Mouse (Mus musculus): ENCODE data around the gene Nkg7. TPM values are rescaled to one million over a fixed set of nuclear protein-coding genes. Genes with fewer than 3 reads are reported as not detected.
"Not testable (repeated sequence)": the region's sequence is repeated elsewhere in the genome, so short reads cannot be mapped to it uniquely, and the experiment has no call there.

Gene Nkg7
- not detected in 2 replicates for polyA plus RNA-seq (2016; fragmentation: Nextera tagmentation; extraction: Ambion mirVana)

DNA sequence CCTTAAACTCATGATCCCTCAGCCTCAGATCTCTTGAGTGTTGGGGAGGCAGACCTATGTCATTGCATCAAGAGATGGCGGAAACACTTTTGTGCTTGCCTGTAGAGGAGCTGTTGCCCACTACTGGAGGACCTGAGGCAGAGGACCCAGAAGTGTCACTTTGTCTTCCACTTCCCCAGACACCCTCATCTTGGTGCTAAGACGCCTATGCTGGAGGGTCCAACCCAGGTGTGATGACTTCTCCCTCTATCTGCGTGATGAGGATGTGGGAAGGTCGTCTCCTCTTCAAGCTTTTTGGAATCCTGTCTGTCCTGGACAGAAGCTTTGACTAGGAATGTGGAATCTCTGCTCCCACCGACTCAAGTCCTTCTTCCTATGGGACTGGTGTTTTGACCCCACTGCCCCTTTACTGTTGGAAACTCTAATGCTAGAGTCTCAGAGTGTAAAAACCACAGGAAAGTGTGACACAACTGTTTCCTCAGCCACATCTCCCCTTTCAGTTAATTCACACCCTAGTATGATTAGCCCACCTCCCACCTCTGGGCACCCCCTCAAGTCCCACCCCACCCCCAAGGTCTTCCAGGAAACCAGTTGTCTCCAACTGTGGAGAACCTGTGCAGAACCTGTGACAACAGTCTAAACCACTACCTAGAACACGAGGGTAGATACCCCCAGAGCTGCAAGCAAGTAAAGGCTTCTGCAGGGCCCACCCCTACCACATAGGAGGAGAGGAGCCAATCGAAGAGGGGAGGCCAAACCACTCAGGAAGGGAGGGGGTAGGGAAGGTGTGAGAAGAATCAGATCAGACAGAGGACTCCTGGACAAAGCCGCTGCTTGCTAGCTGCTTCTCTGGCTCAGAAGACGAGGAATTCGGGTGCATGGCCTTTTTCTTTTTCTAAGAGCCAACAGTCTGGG, at the start of gene Nkg7:
Nkg7 (plus strand) TSS at position 733 of the 915 bp plus-strand sequence.
- H3K36me3 ChIP-seq: no peaks in the 10 kb centered on the region
- WGBS: 78% methylated on average over 10 of the region's 10 CpGs

DNA sequence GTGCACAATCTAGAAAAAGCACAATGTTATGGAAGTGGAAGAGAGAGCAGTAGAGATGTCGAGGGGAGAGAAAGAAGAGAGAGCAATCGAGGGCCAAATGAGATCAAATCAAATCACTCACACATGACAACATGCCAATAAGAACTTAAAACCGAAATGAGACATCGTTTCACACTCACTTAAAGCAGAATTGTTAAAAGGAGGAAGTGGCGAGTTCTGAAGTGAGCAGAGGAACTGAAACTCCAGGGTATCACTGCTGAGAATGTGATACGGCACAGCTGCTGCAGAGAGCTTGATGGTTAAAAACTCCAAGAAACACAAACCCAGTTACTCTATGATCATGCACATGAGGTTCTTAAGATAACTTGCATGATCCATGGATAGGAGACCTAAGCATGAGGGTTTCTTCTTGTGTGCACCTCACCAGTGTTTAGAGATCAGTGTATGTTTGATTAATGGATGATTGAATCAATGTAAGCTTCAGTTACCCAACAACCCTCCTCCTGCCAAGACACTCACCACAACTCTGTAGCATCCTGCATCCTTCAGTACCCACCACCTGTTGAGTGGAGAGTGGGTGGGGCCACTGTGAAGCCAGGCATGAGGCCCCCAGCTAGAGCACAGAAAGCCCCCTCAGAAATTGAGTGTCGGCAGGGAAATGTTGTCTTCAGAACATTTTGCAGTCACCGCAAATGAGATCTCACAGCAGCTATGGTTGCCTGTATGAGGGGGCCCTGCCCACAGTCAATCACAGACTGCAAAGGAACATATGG, 44.3 kb upstream of the Nkg7 start:
- Histone ChIP-seq H3K4me3 (no peak overlapping the region), H3K9me3 (no peaks in the 10 kb centered on the region), H3K36me3 (no peaks in the 10 kb centered on the region), H3K27me3 (ENCODE audit: insufficient read depth, poor library complexity, severe bottlenecking) (no peaks in the 10 kb centered on the region), H3K27ac (no peak overlapping the region), H3K4me1 (replicated peaks) (no peaks in the 10 kb centered on the region)
- 83% methylated on average over 8 of the region's 8 CpGs for WGBS
- no peak for DNase-seq (ENCODE audit: low spot score)

More for the DNA sequence above, at the start of gene Nkg7:
- Histone ChIP-seq H3K27me3 (ENCODE audit: insufficient read depth, poor library complexity, severe bottlenecking) (no peaks in the 10 kb centered on the region), H3K4me3 (no peak within 1 kb of the TSS), H3K4me1 (replicated peaks) (no peaks in the 10 kb centered on the region), H3K9me3 (peaks cover 2% of the 10 kb centered on the region; the same call in 1 of the 2 replicates), H3K27ac (no peak within 1 kb of the TSS)
- DNase-seq (ENCODE audit: low spot score): no peak

DNA sequence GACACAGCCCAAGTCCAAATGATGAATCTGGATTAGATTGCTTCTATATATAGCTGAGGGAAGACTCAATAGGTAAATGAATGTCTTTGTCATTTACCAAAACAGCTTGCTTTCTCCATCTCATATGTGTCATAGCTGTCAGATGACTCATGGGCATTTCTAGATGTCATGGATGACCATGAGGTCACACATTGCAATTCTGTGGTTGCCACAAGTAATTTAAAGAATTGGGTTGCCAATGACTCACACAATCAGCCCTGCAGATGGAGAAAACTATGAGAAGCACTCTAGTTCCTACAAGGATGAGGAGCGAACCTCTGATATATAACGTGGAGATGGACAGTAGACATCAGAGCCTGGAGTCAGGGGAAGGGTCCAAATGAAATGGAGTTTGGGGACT, 37.4 kb upstream of the Nkg7 start:
- H3K4me3 ChIP-seq: no peak overlapping the region
- H3K27me3 ChIP-seq (ENCODE audit: insufficient read depth, poor library complexity, severe bottlenecking): no peaks in the 10 kb centered on the region
- H3K4me1 ChIP-seq (replicated peaks): no peaks in the 10 kb centered on the region
- 90% methylated on average over 2 of the region's 2 CpGs for WGBS
- no peaks in the 10 kb centered on the region for H3K36me3 ChIP-seq
- DNase-seq (ENCODE audit: low spot score): no peak
- H3K9me3 ChIP-seq: no peaks in the 10 kb centered on the region
- H3K27ac ChIP-seq: no peak overlapping the region

DNA sequence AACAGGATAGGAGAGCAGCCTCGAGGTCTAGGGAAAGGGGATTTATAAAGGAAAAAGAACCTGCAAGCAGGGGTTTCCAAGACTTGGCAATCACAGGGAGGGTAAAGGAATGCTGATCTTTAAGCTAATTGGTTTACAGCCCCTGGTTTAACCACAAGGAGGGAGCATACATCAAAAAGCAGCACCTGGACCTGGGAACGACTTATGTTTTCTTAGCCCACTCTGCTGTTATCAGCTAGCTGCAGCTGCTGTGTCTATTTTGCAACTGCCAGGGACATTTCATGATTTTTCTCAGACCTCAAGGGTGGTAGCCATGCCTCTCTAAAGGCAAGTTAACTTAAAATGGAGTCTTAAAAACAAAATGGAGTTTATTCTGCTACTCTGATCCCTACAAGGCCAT, 34.2 kb upstream of the Nkg7 start:
- no peak for DNase-seq (ENCODE audit: low spot score)
- Histone ChIP-seq H3K27ac (no peak overlapping the region), H3K4me3 (no peak overlapping the region), H3K9me3 (no peaks in the 10 kb centered on the region), H3K27me3 (ENCODE audit: insufficient read depth, poor library complexity, severe bottlenecking) (no peaks in the 10 kb centered on the region), H3K36me3 (no peaks in the 10 kb centered on the region), H3K4me1 (replicated peaks) (no peaks in the 10 kb centered on the region)
- WGBS: 65% methylated on average over 2 of the region's 2 CpGs

DNA sequence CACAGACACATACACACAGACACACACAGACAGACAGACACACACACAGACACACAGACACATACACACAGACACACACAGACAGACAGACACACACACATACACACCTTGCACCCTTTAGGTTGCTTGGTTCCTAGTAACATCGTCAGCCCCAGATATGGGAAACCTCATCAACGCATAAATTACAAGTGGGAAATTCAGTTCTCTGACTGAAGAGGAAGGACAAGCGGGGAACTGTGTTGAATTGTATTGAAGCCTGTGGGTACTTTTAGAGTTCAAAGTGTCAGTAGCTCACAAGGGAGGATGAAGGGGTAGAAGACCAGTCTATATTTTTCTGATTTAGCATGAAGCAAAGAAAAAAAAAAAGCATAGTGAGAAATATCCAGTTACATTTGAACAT, 29.3 kb upstream of the Nkg7 start:
- 88% methylated on average over 3 of the region's 3 CpGs for WGBS
- H3K4me3 ChIP-seq: no peak overlapping the region
- no peak for DNase-seq (ENCODE audit: low spot score)

DNA sequence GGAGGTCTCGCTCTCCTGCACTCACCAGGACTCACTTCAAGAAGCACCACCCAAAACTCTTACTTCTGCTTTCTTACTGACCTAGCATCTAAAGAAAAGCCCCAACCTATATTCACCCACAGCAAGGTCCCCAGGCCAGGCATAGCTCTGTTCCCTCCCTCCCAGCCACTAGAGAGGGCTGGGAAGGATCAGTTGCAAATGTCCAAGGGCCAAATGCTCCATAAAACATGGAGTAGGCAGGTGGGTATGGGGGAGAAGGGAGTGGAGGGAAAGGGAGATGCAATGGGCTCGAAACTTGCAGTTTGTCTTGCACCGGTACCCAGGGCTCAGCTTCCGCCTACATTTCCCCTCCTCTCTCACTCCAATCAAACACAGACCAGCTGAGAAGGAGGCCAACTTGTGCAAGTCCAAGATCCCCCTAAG, 28.7 kb upstream of the Nkg7 start, which contains the start of gene Siglecg:
Siglecg (plus strand) TSS at position 74 of the 423 bp plus-strand sequence.
- Histone ChIP-seq H3K36me3 (no peaks in the 10 kb centered on the region), H3K9me3 (no peaks in the 10 kb centered on the region; the same call in 1 of the 2 replicates), H3K4me3 (no peak within 1 kb of the TSS), H3K4me1 (replicated peaks) (peaks cover 5% of the 10 kb centered on the region), H3K27me3 (ENCODE audit: insufficient read depth, poor library complexity, severe bottlenecking) (no peaks in the 10 kb centered on the region), H3K27ac (no peak within 1 kb of the TSS)
- DNase-seq (ENCODE audit: low spot score): no peak
- WGBS: 80% methylated on average over 4 of the region's 4 CpGs

More for the DNA sequence above, 29.3 kb upstream of the Nkg7 start:
- no peaks in the 10 kb centered on the region for H3K27me3 ChIP-seq (ENCODE audit: insufficient read depth, poor library complexity, severe bottlenecking)
- no peaks in the 10 kb centered on the region; the same call in 1 of the 2 replicates for H3K9me3 ChIP-seq
- H3K36me3 ChIP-seq: no peaks in the 10 kb centered on the region
- H3K4me1 ChIP-seq (replicated peaks): peaks cover 5% of the 10 kb centered on the region
- H3K27ac ChIP-seq: no peak overlapping the region

DNA sequence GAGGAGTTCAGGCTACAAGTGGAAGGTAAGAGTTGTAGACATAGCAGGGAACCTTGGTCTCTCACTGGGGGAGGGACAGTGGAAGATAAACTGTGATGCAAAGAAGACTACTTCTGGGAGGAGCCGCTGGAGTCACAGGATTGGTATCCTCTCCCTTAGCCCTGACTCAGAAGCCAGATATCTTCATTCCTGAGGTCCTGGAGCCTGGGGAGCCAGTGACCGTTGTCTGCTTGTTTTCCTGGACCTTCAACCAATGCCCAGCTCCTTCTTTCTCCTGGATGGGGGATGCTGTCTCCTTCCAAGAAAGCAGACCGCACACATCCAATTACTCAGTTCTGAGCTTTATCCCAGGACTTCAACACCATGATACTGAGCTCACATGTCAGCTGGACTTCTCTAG, 27.8 kb upstream of the Nkg7 start:
- no peak for DNase-seq (ENCODE audit: low spot score)
- H3K4me1 ChIP-seq (replicated peaks): peaks cover 5% of the 10 kb centered on the region
- WGBS: 73% methylated on average over 3 of the region's 3 CpGs
- H3K4me3 ChIP-seq: no peak overlapping the region
- H3K27me3 ChIP-seq (ENCODE audit: insufficient read depth, poor library complexity, severe bottlenecking): no peaks in the 10 kb centered on the region
- no peak overlapping the region for H3K27ac ChIP-seq
- no peaks in the 10 kb centered on the region for H3K36me3 ChIP-seq
- no peaks in the 10 kb centered on the region; the same call in 1 of the 2 replicates for H3K9me3 ChIP-seq

DNA sequence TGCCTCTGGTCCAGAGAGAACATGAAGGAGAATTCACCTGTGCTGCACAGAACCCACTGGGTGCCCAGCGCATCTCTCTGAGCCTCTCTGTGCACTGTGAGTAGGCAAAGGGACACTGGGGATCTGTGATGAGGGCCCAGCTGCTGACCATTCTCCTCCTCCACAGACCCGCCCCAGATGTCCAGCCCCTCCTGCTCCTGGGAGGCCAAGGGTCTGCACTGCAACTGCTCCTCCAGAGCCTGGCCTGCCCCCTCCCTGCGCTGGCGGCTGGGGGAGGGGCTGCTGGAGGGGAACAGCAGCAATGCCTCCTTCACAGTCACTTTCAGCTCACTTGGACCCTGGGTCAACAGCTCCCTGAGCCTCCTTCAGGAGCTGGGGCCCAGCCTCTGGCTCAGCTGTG, 25.1 kb upstream of the Nkg7 start:
- 29% methylated on average over 4 of the region's 4 CpGs for WGBS
- DNase-seq (ENCODE audit: low spot score): peak; percentile 10
- H3K27me3 ChIP-seq (ENCODE audit: insufficient read depth, poor library complexity, severe bottlenecking); H3K27ac ChIP-seq; H3K36me3 ChIP-seq; H3K4me1 ChIP-seq (replicated peaks); H3K4me3 ChIP-seq; H3K9me3 ChIP-seq: not testable (repeated sequence)

DNA sequence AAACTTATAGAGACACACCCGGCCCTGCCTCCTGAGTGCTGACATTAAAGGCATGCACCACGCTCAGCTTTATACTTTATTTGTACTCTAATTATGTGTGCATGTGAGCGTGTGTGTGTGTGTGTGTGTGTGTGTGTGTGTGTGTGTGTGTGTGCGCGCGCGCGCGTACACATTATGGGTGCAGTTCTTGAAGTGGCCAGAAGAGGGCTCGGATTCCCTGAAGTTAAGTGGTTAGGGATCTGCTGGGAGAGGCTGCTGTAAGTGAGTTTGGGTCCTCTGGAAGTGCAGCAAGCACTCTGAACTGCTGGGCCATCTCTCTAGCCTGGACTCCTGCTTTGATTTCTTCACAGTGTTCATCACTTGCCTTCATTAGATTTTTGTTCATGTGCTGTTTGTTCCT, 19.6 kb upstream of the Nkg7 start:
- DNase-seq (ENCODE audit: low spot score): peak; percentile 5
- WGBS: 83% methylated on average over 10 of the region's 10 CpGs

DNA sequence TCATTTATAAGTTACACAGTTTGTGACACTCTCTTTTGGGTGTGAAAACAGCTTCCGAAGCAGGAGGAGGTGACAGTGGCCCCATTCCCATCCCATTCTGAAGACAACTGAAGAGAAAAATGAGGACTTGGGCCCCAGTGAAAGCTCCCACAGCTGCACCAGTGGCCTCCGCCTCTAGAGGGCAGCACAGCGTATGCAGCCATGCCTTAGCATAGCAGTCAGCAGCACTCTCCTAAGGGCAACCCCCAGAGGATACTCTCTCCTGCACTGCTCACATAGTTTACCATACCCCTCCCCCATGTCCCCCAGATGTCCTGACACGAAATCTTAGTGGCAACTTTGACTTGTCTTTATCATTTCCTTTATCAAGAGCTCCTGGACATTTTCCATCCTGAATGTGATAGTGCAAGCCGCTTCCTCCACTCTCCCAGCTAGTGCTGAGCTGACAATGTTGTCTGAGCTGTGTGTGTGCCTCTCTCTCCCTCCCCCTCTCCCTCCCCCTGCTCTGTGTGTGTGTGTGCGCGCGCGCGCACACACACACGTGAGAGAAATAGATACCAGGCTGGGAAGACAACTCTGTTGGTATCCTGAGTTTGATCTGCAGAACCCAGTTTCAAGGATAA, 13.8 kb upstream of the Nkg7 start:
- Histone ChIP-seq H3K27me3 (ENCODE audit: insufficient read depth, poor library complexity, severe bottlenecking) (no peaks in the 10 kb centered on the region), H3K4me1 (replicated peaks) (0 out of 2 replicates have a peak, but pooled peaks cover 5% of the 10 kb centered on the region), H3K27ac (no peak overlapping the region), H3K36me3 (no peaks in the 10 kb centered on the region), H3K4me3 (peak overlapping the region; percentile 21; the same call in 1 of the 2 replicates), H3K9me3 (no peaks in the 10 kb centered on the region)
- 11% methylated on average over 11 of the region's 11 CpGs for WGBS
- peak; percentile 85 for DNase-seq (ENCODE audit: low spot score)

More for the DNA sequence above, 19.6 kb upstream of the Nkg7 start:
- Histone ChIP-seq H3K27ac (no peak overlapping the region), H3K36me3 (no peaks in the 10 kb centered on the region), H3K4me3 (no peak overlapping the region), H3K4me1 (replicated peaks) (no peaks in the 10 kb centered on the region), H3K9me3 (peaks cover 5% of the 10 kb centered on the region; the same call in 1 of the 2 replicates), H3K27me3 (ENCODE audit: insufficient read depth, poor library complexity, severe bottlenecking) (no peaks in the 10 kb centered on the region)

DNA sequence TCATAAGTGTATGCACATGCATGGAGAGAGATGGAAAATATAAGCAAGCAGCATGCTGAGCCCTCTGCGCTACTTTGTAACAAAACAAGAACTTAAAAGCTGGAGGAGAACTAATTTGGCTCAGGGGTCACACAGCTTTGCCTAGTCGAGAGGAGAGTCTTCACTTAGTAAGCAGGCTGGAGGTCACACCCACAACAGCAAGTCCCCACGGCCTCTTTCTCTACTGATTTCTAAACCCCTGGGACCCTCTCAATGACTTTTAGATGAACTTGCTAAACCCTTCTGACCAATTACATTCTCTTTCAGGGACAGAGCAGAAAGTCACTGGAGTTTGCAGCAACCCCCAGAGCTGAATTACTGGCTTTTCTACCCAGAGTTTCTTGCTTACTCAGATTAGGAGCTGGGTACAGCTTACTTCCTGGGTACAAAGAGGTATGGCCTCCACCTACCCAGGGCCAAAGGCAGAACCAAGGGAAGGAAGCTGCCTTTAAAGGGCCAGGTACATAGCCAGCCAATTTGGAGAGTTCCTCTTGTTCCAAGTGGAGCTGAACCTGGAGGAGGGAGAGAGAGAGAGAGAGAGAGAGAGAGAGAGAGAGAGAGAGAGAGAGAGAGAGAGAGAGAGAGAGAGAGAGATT, 12.8 kb upstream of the Nkg7 start:
- H3K27ac ChIP-seq: no peak overlapping the region
- H3K4me3 ChIP-seq: no peak overlapping the region
- H3K4me1 ChIP-seq (replicated peaks): 0 out of 2 replicates have a peak, but pooled peaks cover 5% of the 10 kb centered on the region
- H3K9me3 ChIP-seq: no peaks in the 10 kb centered on the region
- no peak for DNase-seq (ENCODE audit: low spot score)
- WGBS: 70% methylated on average over 3 of the region's 3 CpGs
- H3K36me3 ChIP-seq: no peaks in the 10 kb centered on the region
- no peaks in the 10 kb centered on the region for H3K27me3 ChIP-seq (ENCODE audit: insufficient read depth, poor library complexity, severe bottlenecking)

DNA sequence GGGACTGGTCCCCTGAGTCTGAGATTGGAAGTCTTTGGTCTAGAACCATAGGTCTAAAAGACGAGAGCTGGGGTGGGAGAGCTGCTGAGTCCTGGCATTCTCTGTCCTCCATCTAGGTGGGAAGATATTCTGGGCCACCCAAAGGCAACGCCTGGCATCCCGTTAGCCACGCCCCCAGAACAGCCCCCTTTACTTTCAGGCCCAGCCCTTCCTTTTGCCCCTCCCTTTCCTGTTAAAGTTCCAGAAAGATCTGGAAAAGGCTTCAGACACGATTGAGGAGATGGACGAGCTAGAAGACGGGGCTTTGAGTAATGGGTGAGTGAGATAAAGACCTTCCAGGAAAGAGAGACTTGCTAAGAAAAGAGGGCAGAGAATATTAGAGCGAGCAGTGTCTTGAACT, 9.5 kb upstream of the Nkg7 start, which contains the start of gene Lim2:
Lim2 (plus strand) TSS at position 265 of the 400 bp plus-strand sequence.
- no peak within 1 kb of the TSS for H3K4me3 ChIP-seq
- H3K9me3 ChIP-seq: peaks cover 2% of the 10 kb centered on the region; the same call in 1 of the 2 replicates
- whole genome bisulfite sequencing: 90% methylated on average over 8 of the region's 8 CpGs

More for the DNA sequence above, 9.5 kb upstream of the Nkg7 start, which contains the start of gene Lim2:
- Histone ChIP-seq H3K27me3 (ENCODE audit: insufficient read depth, poor library complexity, severe bottlenecking) (no peaks in the 10 kb centered on the region), H3K4me1 (replicated peaks) (0 out of 2 replicates have a peak, but pooled peaks cover 5% of the 10 kb centered on the region), H3K36me3 (no peaks in the 10 kb centered on the region), H3K27ac (no peak within 1 kb of the TSS)
- DNase-seq (ENCODE audit: low spot score): no peak
